Mouse (Mus musculus): ENCODE measurements around the gene Hdgfl3. TPM values are rescaled to one million over a fixed set of nuclear protein-coding genes. Genes with fewer than 3 reads are reported as not detected.
A peak's percentile ranks its signal among the peaks of the same experiment; 100 is the strongest.

The Hdgfl3 gene
- polyA plus RNA-seq (2011; ENCODE audit: insufficient read depth, insufficient read length, low replicate concordance, missing spikeins) = 1.1 and 1.4 TPM in 2 replicates

DNA sequence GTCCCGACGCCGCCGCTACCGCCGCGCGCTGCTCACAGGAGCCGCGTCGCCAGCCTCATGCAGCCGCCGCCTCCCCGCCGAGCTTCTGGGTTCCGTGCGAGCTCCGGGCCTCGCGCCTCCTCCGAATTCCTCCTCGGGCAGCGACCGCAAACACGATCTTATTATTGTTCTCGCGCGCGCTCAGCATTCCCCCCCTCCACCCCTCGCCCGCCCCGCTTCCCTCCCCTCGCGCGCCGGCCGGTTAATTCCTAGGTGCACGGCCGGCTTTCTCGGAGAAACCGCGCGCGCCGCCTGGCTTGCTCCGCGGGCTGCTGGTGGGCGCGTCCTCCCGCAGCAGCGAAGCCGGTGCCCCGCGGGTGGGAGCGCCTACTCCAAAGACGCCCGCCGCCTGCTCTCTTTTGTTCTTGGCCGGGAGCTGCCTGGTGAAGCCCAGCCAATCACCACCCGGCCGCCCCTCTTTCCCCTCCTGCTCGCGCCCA, at the start of gene Hdgfl3:
TSS of gene Hdgfl3 (minus strand) at position 207 of the 479 bp plus-strand sequence.
- no peak for TF ChIP-seq POLR2A (IDR thresholded peaks at IDR 0.05; ENCODE audit: borderline replicate concordance, control insufficient read depth, low read depth, low read length)
- peak within 1 kb of the TSS; percentile 20 for H3K4me3 ChIP-seq (replicated peaks; ENCODE audit: control insufficient read depth, low read depth, low read length)
- 2% methylated on average over 63 of the region's 63 CpGs for WGBS
- H3K4me1 ChIP-seq (ENCODE audit: control insufficient read depth, insufficient read depth, low read length) = no peaks in the 10 kb centered on the region
- H3K27ac ChIP-seq (ENCODE audit: control insufficient read depth, insufficient read depth, low read depth, low read length, poor library complexity) = no peak within 1 kb of the TSS

DNA sequence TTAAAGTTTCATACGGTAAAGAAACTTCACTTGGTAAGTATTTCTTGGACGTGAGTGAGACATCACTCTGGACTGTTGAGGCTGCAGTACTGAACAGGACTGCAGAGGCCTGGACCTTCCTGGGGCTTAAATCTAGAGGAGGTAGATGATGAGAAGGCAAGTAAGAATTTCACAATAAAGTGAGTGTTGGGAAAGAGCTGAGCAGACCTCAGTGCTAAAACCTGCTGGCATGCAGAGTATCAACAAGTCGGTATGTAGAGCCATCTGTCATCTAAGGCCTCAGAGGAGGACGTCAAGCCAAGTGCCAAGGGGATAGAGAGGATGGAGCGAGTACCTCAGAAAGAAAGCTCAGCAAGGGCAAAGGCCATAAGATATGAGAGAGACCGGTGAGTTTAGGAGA, 49.4 kb upstream of the Hdgfl3 start:
- no peak for TF ChIP-seq POLR2A (IDR thresholded peaks at IDR 0.05; ENCODE audit: borderline replicate concordance, control insufficient read depth, low read depth, low read length)
- TF ChIP-seq CTCF (IDR thresholded peaks at IDR 0.05; ENCODE audit: control insufficient read depth, insufficient read depth, low read length) = no peak
- H3K4me1 ChIP-seq (ENCODE audit: control insufficient read depth, insufficient read depth, low read length) = no peaks in the 10 kb centered on the region
- H3K27ac ChIP-seq (ENCODE audit: control insufficient read depth, insufficient read depth, low read depth, low read length, poor library complexity) = no peak overlapping the region
- WGBS = 77% methylated on average over 6 of the region's 6 CpGs
- H3K4me3 ChIP-seq (replicated peaks; ENCODE audit: control insufficient read depth, low read depth, low read length) = no peak overlapping the region

DNA sequence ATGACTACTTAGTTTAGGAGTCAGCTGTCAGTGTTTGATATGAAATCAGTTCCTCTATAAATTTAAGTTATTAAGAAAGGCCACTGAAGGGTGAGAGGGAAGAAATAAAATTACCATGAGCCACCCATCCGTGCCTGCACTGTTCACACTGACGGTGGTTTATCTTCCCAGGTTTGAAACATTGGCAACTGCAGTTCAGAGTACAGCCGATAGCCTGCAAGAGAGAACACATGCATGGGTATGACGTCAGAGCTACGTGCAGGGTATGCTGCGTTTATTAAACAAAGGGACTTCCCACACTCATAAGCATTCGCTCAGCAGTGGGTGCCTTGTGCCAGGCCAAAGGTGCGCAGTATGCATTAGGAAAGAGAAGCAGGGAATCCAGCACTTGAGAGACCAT, 44.0 kb upstream of the Hdgfl3 start:
- 82% methylated on average over 8 of the region's 8 CpGs for WGBS
- TF ChIP-seq CTCF (IDR thresholded peaks at IDR 0.05; ENCODE audit: control insufficient read depth, insufficient read depth, low read length) (no peak), POLR2A (IDR thresholded peaks at IDR 0.05; ENCODE audit: borderline replicate concordance, control insufficient read depth, low read depth, low read length) (no peak)
- H3K4me3 ChIP-seq (replicated peaks; ENCODE audit: control insufficient read depth, low read depth, low read length) = no peak overlapping the region
- no peaks in the 10 kb centered on the region for H3K4me1 ChIP-seq (ENCODE audit: control insufficient read depth, insufficient read depth, low read length)
- no peak overlapping the region for H3K27ac ChIP-seq (ENCODE audit: control insufficient read depth, insufficient read depth, low read depth, low read length, poor library complexity)

DNA sequence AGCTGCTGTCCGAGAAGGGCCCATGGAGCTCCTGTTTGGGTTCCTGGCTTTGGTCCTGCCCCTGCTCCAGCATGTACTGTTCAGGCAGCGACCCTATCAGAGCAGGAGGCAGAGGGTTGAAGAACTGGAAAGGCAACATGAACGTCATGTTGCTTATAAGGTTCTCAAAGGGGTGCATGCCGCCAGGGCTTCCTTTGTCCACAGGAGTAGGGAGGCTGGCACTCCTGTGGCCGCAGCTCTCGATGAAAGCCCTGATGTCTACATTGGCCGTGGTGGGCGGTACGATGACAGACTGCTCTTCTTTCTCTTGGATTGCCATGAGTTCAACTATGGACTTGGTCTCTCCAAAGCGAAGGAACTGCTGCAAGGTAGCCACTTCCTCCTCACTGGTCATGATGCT, 40.3 kb upstream of the Hdgfl3 start:
- no peaks in the 10 kb centered on the region for H3K4me1 ChIP-seq (ENCODE audit: control insufficient read depth, insufficient read depth, low read length)
- 84% methylated on average over 10 of the region's 10 CpGs for WGBS
- no peak overlapping the region for H3K27ac ChIP-seq (ENCODE audit: control insufficient read depth, insufficient read depth, low read depth, low read length, poor library complexity)
- H3K4me3 ChIP-seq (replicated peaks; ENCODE audit: control insufficient read depth, low read depth, low read length) = no peak overlapping the region
- TF ChIP-seq CTCF (IDR thresholded peaks at IDR 0.05; ENCODE audit: control insufficient read depth, insufficient read depth, low read length) (no peak), POLR2A (IDR thresholded peaks at IDR 0.05; ENCODE audit: borderline replicate concordance, control insufficient read depth, low read depth, low read length) (no peak)

DNA sequence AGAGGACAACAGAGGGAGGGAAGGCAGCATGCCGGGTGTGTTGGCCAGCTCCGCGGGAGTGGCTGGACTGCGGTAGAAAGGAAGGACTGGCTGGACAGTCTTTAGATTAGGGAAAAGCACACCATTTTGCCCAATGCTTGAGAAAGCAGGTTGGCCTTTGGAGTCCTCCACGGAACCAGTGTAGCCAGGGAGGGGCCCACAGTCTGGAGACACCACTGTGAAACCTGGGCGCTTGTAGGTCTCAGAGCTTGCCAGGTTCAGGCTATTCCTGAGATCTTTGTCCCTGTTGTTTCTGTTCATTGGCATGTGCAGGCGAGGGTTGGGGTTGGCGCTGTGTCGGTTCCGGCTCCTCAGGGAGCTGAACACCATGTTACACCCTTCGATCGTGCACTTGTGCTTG, 39.7 kb upstream of the Hdgfl3 start:
- WGBS = 92% methylated on average over 12 of the region's 12 CpGs
- Histone ChIP-seq H3K27ac (ENCODE audit: control insufficient read depth, insufficient read depth, low read depth, low read length, poor library complexity) (no peak overlapping the region), H3K4me3 (replicated peaks; ENCODE audit: control insufficient read depth, low read depth, low read length) (no peak overlapping the region), H3K4me1 (ENCODE audit: control insufficient read depth, insufficient read depth, low read length) (no peaks in the 10 kb centered on the region)
- TF ChIP-seq POLR2A (IDR thresholded peaks at IDR 0.05; ENCODE audit: borderline replicate concordance, control insufficient read depth, low read depth, low read length) = no peak
- TF ChIP-seq CTCF (IDR thresholded peaks at IDR 0.05; ENCODE audit: control insufficient read depth, insufficient read depth, low read length) = no peak

DNA sequence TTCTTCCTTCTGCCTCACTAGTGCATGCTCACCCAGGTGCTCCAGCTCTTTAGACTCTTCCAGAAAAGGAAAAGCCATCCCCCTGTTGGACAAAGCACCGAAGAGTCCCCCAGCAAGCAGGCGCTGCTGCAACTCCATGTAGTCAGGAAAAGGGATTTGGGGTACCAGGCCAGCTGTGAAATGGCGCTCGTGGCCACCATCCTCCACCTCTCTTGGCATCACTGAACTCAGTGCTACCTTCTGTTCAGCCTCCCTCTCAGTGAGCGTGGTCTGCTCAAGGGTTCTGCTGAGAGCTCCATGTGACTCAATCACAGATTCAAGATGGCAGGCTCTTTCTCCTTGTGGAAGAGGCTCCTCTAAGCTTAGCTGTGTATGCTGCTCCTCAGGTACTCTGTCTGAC, 39.1 kb upstream of the Hdgfl3 start:
- Histone ChIP-seq H3K4me3 (replicated peaks; ENCODE audit: control insufficient read depth, low read depth, low read length) (no peak overlapping the region), H3K27ac (ENCODE audit: control insufficient read depth, insufficient read depth, low read depth, low read length, poor library complexity) (no peak overlapping the region), H3K4me1 (ENCODE audit: control insufficient read depth, insufficient read depth, low read length) (no peaks in the 10 kb centered on the region)
- TF ChIP-seq POLR2A (IDR thresholded peaks at IDR 0.05; ENCODE audit: borderline replicate concordance, control insufficient read depth, low read depth, low read length) (no peak), CTCF (IDR thresholded peaks at IDR 0.05; ENCODE audit: control insufficient read depth, insufficient read depth, low read length) (no peak)
- 84% methylated on average over 5 of the region's 5 CpGs for WGBS

DNA sequence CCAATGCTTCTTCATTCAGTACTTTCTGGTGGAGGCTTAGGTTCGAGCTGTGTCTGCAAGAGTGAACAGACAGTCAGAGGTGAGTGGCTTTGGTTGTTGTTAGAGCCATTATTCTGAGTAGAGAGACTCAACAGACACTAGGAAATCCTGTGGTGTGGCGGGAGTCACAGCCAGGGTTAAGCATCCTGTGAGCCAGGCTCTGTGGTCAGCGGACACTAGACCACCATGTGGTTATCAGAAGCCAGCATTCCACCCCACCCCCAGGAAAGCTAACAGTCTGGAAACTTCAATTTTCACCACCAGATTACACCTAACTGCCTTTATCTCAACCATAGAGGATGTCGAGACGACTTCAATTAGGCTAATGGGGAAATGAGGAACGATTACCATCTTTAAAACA, 34.7 kb upstream of the Hdgfl3 start:
- TF ChIP-seq CTCF (IDR thresholded peaks at IDR 0.05; ENCODE audit: control insufficient read depth, insufficient read depth, low read length) (no peak), POLR2A (IDR thresholded peaks at IDR 0.05; ENCODE audit: borderline replicate concordance, control insufficient read depth, low read depth, low read length) (no peak)
- H3K27ac ChIP-seq (ENCODE audit: control insufficient read depth, insufficient read depth, low read depth, low read length, poor library complexity) = no peak overlapping the region
- H3K4me3 ChIP-seq (replicated peaks; ENCODE audit: control insufficient read depth, low read depth, low read length) = no peak overlapping the region
- 12% methylated on average over 6 of the region's 6 CpGs for WGBS
- H3K4me1 ChIP-seq (ENCODE audit: control insufficient read depth, insufficient read depth, low read length) = no peaks in the 10 kb centered on the region

DNA sequence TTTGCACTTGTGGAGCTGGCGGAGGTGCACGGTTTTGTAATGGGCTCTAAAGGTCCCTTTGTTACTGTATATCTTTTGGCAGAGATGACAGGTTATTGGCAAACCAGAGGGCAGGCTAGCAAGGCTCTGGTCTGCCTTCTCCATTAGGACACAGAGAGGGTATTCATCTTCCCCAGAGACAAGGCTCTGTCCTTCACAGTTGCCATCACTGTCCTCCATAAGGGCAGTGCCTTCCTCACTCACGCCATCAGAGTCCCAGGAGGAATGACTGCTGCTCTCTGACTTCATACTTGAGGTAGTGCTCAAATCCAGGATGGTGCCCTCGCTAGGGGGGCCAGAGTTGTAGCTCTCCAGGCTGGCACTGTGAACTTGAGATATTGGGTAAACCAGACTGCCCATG, 34.2 kb upstream of the Hdgfl3 start:
- Histone ChIP-seq H3K4me1 (ENCODE audit: control insufficient read depth, insufficient read depth, low read length) (no peaks in the 10 kb centered on the region), H3K4me3 (replicated peaks; ENCODE audit: control insufficient read depth, low read depth, low read length) (no peak overlapping the region), H3K27ac (ENCODE audit: control insufficient read depth, insufficient read depth, low read depth, low read length, poor library complexity) (no peak overlapping the region)
- no peak for TF ChIP-seq POLR2A (IDR thresholded peaks at IDR 0.05; ENCODE audit: borderline replicate concordance, control insufficient read depth, low read depth, low read length)
- TF ChIP-seq CTCF (IDR thresholded peaks at IDR 0.05; ENCODE audit: control insufficient read depth, insufficient read depth, low read length) = no peak
- 57% methylated on average over 4 of the region's 4 CpGs for WGBS

DNA sequence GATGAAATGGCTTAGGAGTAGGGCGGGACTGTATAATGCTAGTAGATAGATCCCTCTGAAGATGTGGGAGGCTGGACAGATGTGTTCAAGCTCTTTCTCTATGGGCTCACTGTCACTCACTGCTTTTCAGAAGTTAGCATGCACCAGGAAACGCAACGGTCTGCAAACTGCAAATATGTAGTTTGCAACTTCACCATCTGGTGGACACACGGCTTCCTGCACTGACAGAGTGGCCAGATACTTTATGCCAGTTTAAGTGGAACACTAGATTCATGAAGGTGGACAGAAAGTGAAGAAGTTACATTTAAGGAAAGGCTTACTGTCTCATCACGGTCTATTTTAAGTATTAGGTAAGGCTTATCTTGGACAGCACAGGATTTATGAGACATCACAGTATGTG, 31.9 kb upstream of the Hdgfl3 start:
- 68% methylated on average over 5 of the region's 5 CpGs for whole genome bisulfite sequencing

More for the DNA sequence above, 31.9 kb upstream of the Hdgfl3 start:
- H3K4me1 ChIP-seq (ENCODE audit: control insufficient read depth, insufficient read depth, low read length) = no peaks in the 10 kb centered on the region
- no peak overlapping the region for H3K4me3 ChIP-seq (replicated peaks; ENCODE audit: control insufficient read depth, low read depth, low read length)
- TF ChIP-seq CTCF (IDR thresholded peaks at IDR 0.05; ENCODE audit: control insufficient read depth, insufficient read depth, low read length) = no peak
- no peak for TF ChIP-seq POLR2A (IDR thresholded peaks at IDR 0.05; ENCODE audit: borderline replicate concordance, control insufficient read depth, low read depth, low read length)
- H3K27ac ChIP-seq (ENCODE audit: control insufficient read depth, insufficient read depth, low read depth, low read length, poor library complexity) = no peak overlapping the region

All from bone marrow, adult 2 months (tissue).